Mouse (Mus musculus) kidney, postnatal 4 days (tissue): ENCODE results near the gene Mst1r.

Source experiments
- DNase-seq, 2 experiments: peaks; one replicate each; pipeline ENCODE4 v3.0.0; 2021; ENCODE audit warnings: mixed read lengths in 2 of 2

Gene Mst1r

DNA sequence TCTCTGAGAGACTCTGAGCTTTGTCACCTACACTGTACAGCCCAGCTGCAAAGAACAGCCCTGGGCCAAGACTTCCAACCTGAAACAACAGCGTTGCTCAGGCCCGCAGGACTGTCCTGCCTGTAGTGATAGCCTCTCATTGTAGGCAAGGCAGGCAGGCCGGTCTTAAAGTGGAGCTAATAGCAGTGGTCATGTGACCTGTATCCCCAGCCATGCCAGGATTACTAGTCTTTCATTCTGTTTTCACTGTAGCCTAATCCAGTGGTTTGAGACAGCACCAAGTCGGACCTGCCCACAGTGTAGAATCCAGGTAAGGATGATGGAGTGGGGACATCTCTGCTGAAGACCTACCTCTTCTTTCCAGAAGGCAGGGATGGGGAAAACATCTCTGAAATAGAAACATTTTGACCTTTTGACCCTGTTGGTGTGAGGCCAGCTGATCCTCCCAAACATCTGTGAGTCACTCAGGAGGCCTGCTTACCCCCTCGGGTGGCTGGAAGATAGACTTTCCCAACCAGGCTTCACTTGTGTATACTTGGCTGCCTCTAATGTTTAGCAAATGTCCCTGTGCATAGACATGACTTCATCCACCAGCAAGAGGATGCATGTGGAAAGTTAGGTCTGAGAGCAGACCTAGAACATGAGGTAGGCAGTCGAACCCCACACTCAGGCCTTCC is 49.1 kb downstream of the Mst1r start:
- no peak for DNase-seq

DNA sequence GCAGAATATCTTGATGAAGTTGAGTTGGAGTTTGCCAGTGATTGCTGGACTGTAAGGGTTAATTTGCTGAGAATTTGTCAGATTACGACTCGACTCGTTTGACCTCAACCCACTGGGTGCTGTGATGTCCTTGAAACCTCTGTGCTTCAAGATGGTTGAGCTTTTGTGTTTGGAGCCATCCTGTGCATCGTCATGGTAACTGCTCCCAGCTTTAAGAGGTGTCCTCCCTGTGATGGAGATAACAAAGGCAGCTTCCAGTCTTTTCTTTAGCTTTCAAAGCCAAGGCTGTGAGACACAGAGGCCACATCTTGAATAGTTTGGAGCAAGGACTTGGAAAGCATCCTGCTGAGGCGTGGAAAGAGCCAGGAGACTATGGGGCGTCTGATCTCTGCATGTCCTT is 50.5 kb downstream of the Mst1r start:
- no peak for DNase-seq

GRCm38 (mm10) chr9:107959896-107960295 is 53.2 kb downstream of the Mst1r start:
- DNase-seq = no peak

DNA sequence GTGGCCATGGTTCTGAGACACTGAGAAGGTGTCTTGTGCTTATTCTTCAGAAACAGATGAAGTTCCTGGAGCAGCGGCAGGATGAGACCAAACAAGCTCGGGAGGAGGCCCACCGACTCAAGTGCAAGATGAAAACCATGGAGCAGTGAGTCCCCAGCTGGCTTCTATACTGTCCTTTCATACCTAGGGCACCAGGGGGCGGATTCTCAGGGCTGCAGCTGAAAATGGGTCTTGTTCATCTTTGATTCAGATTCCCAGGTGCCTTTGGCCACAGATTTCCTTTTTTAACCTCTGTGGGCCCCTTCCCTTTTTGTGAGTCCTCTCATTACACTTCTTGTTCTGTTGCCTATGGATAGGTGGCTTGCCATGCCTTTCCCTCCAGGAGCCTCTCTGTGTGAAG is 54.3 kb downstream of the Mst1r start:
- DNase-seq = no peak

DNA sequence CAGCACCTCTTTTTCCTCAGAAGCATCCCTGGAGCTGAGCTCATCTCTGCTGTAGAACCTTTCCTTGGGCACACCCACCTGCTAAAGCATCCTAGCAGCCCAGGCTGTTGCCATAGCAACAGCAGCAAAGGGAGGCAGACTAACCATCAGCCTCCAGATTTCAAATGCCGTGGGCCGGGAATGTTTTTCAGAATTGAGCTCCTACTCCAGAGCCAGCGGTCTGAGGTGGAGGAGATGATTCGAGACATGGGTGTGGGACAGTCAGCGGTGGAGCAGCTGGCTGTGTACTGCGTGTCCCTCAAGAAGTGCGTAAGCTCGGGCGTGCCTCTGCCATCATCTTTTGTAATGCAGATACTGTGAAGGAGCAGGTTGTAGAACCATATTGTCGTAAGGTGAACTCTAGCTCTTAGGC is 54.7 kb downstream of the Mst1r start:
- no peak for DNase-seq

DNA sequence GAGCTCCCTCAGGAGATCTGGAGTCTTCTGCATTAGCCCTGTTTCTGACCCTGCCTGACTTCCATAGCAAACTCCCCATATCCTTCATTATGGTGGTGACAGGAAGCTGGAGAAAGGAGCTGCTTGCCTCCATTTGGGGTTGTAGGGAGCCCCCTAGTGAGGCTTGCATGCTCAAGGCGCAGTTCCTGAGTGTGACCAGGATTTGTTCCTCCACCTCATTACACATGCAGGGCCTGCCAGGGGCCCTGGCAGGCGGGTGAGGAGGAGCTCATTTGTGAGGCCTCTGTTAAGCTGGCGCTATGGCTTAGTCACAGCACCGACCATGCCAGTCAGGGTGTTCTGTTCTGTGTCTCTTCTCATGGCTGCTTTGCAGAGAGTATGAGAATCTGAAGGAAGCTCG is 55.2 kb downstream of the Mst1r start:
- DNase-seq = peak; percentile 48 to 60

GRCm38 (mm10) chr9:107962916-107963315 is 56.2 kb downstream of the Mst1r start:
- DNase-seq = no peak

DNA sequence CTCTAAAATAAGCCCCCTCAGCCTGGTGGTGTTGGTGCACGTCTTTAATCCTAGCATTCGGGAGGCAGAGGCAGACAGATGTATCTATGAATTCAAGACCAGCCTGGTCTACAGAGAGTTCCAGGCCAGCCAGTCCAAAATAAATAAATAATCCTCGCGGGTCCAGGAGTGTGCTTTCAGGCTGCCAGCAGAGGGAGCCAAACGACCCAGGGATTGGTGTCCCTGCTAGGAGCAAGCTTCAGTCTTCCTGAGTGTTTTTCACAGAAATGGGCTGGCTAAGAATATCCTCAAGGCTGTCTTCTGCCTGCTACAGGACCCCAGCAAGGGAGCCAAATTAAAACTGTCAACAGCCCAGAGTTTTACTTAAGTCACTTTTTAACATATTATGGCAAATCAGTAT is 57.0 kb downstream of the Mst1r start:
- DNase-seq = peak; percentile 95

DNA sequence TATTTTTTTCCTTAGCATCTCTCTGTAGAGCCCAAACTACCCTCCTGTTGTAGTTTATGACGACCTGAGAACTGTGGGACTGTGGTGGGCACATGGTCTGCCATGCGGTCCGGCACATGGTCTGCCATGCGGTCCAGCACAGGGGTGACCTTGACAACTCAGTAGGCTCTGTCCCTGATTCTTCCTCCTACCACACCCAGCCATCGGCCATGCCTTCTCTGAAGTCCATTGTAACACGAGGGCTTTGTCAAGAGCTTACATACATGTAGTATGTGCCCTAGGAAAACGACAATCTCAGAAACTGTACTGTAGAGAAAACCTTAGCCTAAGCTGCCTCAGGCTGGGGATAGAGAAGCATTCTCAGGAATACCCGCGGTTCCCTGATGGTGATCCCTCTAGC is 58.0 kb downstream of the Mst1r start:
- no peak for DNase-seq

DNA sequence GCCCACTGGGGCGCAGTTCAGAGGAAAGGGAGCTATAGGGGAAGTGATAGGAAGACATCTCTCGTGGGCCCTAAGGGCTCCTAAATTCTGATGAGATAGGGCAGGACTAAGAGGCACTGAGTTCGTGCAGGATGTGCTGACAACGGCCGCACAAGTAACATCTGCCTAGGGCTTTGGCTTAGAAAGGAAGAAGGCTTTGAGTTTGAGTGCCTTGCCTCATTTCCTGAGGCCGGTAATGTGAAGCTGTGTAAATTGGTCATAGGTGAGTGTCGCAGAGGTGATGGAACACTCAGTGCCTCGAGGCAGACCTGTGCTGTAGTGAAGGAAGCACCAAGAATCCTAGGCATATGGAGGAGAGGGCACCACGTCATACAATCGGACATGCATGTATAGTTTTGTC is 60.0 kb downstream of the Mst1r start:
- no peak for DNase-seq

DNA sequence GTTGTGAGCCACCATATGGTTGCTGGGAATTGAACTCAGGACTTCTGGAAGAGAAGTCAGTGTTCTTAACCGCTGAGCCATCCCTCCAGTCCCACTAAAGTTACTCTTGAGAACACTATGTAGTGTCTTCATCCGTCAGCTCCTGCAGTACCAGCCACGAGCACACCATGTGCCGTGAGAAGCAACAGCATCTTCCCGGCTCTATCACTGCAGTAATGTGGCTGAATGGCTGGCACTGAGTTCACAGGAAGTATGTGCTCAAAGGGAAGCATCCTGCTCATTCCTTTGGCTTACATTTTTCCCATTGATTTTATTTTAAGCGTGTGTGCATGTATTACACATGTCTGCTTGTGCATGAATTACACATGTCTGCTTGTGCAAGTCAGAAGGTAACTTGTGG is 60.8 kb downstream of the Mst1r start:
- no peak for DNase-seq

GRCm38 (mm10) chr9:107968531-107968930 is 61.9 kb downstream of the Mst1r start:
- DNase-seq = no peak
